Mouse (Mus musculus): ENCODE measurements around the gene Gm8024. TPM values are rescaled to one million over a fixed set of nuclear protein-coding genes. Genes with fewer than 3 reads are reported as not detected.

Gene Gm8024
- polyA plus RNA-seq (2012; ENCODE audit: low replicate concordance), result not detected in 2 replicates

GRCm38 (mm10) chr14:42524182-42524581 is at the start of gene Gm8024:
Gene Gm8024, minus strand, starts transcription at chr14:42524282.

GRCm38 (mm10) chr14:42502249-42502648 is 21.8 kb downstream of the Gm8024 start, which contains the start of gene Gm8020:
Gene Gm8020, minus strand, starts transcription at chr14:42502349.

Other genes with a start within 250 kb of the Gm8024 start
- gene Gm9611, start 226.9 kb downstream of the Gm8024 start, polyA plus RNA-seq (2012; ENCODE audit: low replicate concordance), result not detected in 2 replicates
- gene Gm7995, start 214.1 kb downstream of the Gm8024 start, polyA plus RNA-seq (2012; ENCODE audit: low replicate concordance), result not detected in 2 replicates
- gene Gm8005, start 84.6 kb downstream of the Gm8024 start, polyA plus RNA-seq (2012; ENCODE audit: low replicate concordance), result not detected in 2 replicates
- gene Gm8011, start 60.4 kb downstream of the Gm8024 start, polyA plus RNA-seq (2012; ENCODE audit: low replicate concordance), result not detected in 2 replicates
- not detected in 2 replicates for gene Gm8020, start 21.9 kb downstream of the Gm8024 start, polyA plus RNA-seq (2012; ENCODE audit: low replicate concordance)
- not detected in 2 replicates for gene Gm17124, start 75.6 kb upstream of the Gm8024 start, polyA plus RNA-seq (2012; ENCODE audit: low replicate concordance)
- not detected in 2 replicates for gene Gm3633, start 117.6 kb upstream of the Gm8024 start, polyA plus RNA-seq (2012; ENCODE audit: low replicate concordance)
- not detected in 2 replicates for gene Gm10378, start 131.7 kb upstream of the Gm8024 start, polyA plus RNA-seq (2012; ENCODE audit: low replicate concordance)
- gene Gm3015, start 244.5 kb upstream of the Gm8024 start, polyA plus RNA-seq (2012; ENCODE audit: low replicate concordance), result not detected in 2 replicates